Mouse (Mus musculus) MEL-GATA-1-ER (cell line): ENCODE measurements at regions not wholly inside any gene's neighbourhood (a gene's known extent, or its start where the extent isn't known, plus 50 kb on each side); places are given as distances from the start of the nearest gene placed in this dataset.

Source experiments
- DNase-seq: peaks from one replicate; pipeline ENCODE4 v3.0.0-alpha.2; 2012; ENCODE audit warnings: low read depth; ENCODE audit errors: extremely low read depth

DNA sequence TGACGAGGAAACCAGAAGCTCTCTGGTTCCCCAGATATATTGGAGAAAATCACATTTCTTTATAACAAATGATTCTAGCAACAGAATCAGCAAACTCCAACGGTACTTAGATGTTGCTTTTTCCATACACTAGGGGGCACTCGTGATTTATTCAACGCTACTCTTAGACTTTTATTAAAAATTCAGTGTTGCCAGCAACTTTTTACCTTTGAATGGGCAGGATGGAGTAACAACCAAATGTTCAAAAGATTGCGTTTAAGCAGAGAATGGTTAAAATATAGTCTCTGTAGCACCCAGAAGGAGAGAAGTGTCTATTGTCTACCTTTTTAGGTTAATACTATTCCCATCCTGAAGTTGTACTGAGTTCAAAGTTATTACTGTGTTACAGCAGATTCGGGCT, 715.4 kb upstream of the Cblb start:
- peak; percentile 6 for DNase-seq

GRCm38 (mm10) chr16:51332262-51332661, 698.8 kb upstream of the Cblb start:
- DNase-seq, result no peak

DNA sequence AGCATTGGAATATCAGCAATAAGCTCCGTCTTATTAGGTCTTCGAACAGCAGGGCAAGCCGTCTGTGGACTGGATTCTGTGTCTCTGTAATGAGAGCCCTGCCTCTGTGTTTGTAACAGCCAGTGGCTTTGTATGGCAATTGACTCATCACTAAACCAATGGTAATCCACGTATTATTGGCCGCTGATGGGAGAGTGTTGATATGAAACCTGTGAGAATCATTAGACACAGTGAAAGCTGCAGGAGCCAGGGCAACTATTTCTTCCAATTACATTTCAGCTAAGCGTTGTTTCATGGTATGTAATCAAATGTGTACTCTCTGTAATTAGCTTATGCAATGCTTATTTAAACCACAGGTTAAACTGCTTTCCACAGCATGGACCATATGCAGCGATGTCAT, 696.1 kb upstream of the Cblb start:
- DNase-seq, result no peak

DNA sequence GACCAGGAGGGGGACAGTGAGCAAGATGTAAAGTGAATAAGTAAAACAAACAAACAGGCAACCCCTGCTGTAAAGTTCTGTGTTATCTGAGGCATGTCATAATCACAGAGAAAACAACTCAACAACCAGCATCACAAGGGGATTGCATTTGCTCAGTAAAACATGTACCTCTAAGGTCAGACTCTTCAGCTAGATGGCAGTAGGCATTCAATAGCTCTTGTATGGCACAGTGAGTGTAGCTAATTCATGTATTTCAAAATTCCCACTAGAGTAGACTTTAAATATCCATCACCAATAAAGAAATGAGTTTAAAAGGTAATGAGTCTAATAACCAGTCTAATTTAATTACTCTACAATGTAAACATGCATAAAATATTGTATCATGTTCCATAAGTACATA, 683.9 kb upstream of the Cblb start:
- DNase-seq, result no peak

- no peak for DNase-seq
Observed at GRCm38 (mm10) chr16:51352151-51352550, 678.9 kb upstream of the Cblb start.

DNA sequence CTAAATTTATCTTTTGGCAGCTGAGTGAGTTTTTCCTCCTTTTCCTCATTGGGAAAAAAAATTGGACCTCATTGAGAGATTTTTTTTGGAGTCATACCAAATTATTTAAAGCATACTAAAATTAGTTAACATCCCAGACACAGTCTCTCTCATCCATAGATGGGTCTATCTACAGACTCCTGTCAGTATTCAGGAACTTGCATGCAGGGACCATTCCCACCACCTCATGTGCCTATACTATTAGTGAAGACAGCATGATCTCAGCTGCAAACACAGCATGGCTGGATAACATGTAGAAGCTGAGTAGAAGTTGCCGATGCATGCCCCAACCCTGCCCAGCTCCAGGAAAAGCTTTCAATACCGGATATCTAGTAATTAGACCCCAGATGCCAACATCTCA, 677.2 kb upstream of the Cblb start:
- DNase-seq, result no peak

GRCm38 (mm10) chr16:51370070-51370469, 661.0 kb upstream of the Cblb start:
- no peak for DNase-seq

DNA sequence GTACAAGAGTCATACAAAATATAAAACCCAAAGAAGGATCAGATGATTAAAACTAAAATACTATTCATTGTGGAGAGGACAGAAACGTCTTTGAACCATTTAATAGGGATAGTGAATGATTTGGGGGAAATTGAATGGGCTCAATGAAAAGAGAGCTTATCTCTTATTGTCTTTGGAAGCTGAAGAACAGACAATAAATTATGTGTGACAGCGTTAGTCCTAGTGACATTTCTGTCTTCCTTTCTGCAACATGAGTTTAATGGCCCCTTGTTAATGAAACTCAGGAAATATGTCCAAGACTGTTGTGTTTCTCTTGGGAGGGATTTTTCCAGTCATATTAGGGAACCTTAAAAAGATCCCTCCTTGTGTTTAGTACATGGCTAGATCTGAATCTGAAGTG, 644.6 kb upstream of the Cblb start:
- no peak for DNase-seq

DNA sequence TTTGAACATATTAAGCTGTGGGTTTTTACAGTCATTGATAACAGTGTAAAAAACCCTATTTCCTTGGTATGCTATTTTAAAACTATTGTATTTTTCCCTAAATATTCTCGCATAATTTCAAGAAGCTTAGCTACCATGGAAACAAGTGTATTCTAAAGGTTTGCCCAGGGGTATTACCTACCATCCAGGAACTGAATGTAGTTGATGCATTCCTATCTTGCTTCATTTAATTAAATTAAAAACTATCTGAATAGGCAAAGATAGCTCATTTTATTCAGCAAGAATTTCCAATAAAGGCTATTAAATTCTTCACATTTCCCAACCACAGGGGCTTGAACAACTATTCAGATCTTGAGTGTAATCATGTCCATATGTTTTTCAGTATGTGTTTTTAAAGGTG, 643.5 kb upstream of the Cblb start:
- no peak for DNase-seq

GRCm38 (mm10) chr16:51393871-51394270, 637.2 kb upstream of the Cblb start:
- no peak for DNase-seq
